Mouse (Mus musculus): ENCODE data around the gene Dedd.

GRCm38 (mm10) chr1:171375646-171376097 is 46.7 kb downstream of the Dedd start:
- TF ChIP-seq CTCF (IDR thresholded peaks at IDR 0.05; ENCODE audit: borderline replicate concordance, control insufficient read depth, extremely low read depth, insufficient read depth, low read length, poor library complexity) (no peak), POLR2A (IDR thresholded peaks at IDR 0.05; ENCODE audit: control insufficient read depth, extremely low read depth, insufficient read depth, low read length, poor library complexity) (no peak)
